Mouse (Mus musculus) C2C12 (cell line): ENCODE measurements at regions not wholly inside any gene's neighbourhood (a gene's known extent, or its start where the extent isn't known, plus 50 kb on each side); places are given as distances from the start of the nearest gene placed in this dataset.

Experiments
- H3K27me3 ChIP-seq: one replicate; pipeline ENCODE4 v1.6.1; 2011; ENCODE audit not compliant: control insufficient read depth, insufficient read depth, insufficient read length
- H3K36me3 ChIP-seq: one replicate; pipeline ENCODE4 v1.6.1; 2011; ENCODE audit not compliant: control insufficient read depth, insufficient read depth
- H3K4me3 ChIP-seq: one replicate; pipeline ENCODE4 v1.5.1; 2011; ENCODE audit warnings: mild to moderate bottlenecking, control low read depth; ENCODE audit not compliant: poor library complexity, insufficient read depth, severe bottlenecking
- H3K79me2 ChIP-seq: one replicate; pipeline ENCODE4 v1.6.1; 2011; ENCODE audit not compliant: control insufficient read depth, insufficient read depth
- H3K79me3 ChIP-seq: one replicate; pipeline ENCODE4 v1.6.1; 2011; ENCODE audit warnings: low read depth, control low read depth
- H3ac ChIP-seq: one replicate; pipeline ENCODE3; 2011; ENCODE audit warnings: low read depth; ENCODE audit not compliant: control insufficient read depth, insufficient read length
- CEBPB ChIP-seq: IDR thresholded peaks from one replicate; pipeline ENCODE4 v1.6.1; 2011; ENCODE audit warnings: low read depth, mild to moderate bottlenecking, control low read depth, moderate library complexity
- CTCF ChIP-seq: IDR thresholded peaks from one replicate; pipeline ENCODE4 v1.5.1; 2011; ENCODE audit not compliant: control insufficient read depth, insufficient read depth, insufficient read length
- FOSL1 ChIP-seq: IDR thresholded peaks from one replicate; pipeline ENCODE4 v1.8.0; 2011; ENCODE audit warnings: mild to moderate bottlenecking, low read length; ENCODE audit not compliant: poor library complexity, insufficient read depth, severe bottlenecking
- MAX ChIP-seq: IDR thresholded peaks from one replicate; pipeline ENCODE4 v1.6.1; 2011; ENCODE audit warnings: mild to moderate bottlenecking, control low read depth
- MYOD1 ChIP-seq: IDR thresholded peaks from one replicate; pipeline ENCODE4 v1.6.1; 2011; ENCODE audit warnings: low read depth; ENCODE audit not compliant: control insufficient read depth, insufficient read length
- MYOG ChIP-seq: IDR thresholded peaks from one replicate; pipeline ENCODE4 v1.6.1; 2011; ENCODE audit not compliant: control insufficient read depth, insufficient read length; ENCODE audit errors: extremely low read depth
- USF1 ChIP-seq: IDR thresholded peaks from one replicate; pipeline ENCODE4 v1.6.1; 2011; ENCODE audit warnings: low read depth, mild to moderate bottlenecking, control low read depth, moderate library complexity

DNA sequence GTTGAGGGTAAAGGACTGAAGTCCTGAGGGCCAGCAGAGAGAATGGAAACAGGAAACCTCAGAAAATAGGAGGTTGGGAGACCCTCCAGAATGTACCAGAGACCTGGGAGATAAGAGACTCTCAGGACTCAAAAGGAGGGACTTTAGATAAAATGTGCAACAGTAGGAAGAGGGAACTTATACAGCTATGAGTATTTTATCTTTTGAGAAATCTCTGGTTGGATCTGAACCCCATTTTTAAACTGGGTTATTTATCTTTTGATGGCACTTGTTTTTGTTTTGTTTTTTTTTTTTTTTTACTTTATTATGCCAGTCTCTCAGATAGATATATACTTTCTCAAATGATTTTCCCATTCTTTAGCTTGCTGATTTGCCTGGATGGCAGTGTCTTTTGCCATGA lies 377.1 kb upstream of the Slitrk5 start:
- no peaks in the 10 kb centered on the region for H3K36me3 ChIP-seq
- H3K79me2 ChIP-seq, result no peaks in the 10 kb centered on the region
- no peak overlapping the region for H3K4me3 ChIP-seq
- H3K79me3 ChIP-seq, result no peaks in the 10 kb centered on the region
- no peaks in the 10 kb centered on the region for H3K27me3 ChIP-seq
- no peak for TF ChIP-seq USF1
- TF ChIP-seq MYOG, result no peak
- TF ChIP-seq MAX, result no peak
- no peak overlapping the region for H3ac ChIP-seq

DNA sequence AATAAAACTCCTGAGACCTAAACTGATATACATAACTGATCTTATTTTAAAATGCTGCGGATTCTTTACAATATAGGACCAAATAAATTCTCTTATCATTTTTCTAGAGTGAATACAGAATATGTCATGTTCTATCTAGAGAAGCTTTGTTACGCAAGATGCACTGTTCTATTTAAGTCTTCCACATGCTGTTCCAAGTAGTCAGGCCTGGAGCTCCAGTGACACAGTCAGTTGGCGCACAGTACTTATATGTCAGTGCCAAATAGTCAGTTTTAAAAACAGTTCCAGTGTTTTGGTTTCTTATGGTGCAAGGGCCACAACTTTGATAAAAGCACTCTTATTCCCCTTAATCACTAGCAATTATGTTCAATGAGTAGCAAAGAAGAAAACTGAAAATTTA lies 344.3 kb upstream of the Slitrk5 start:
- no peak for TF ChIP-seq MYOD1
- TF ChIP-seq USF1, result no peak
- TF ChIP-seq MAX, result no peak
- no peak for TF ChIP-seq FOSL1
- TF ChIP-seq CEBPB, result no peak
- no peak for TF ChIP-seq MYOG
- no peak for TF ChIP-seq CTCF
- no peak overlapping the region for H3K4me3 ChIP-seq
- no peaks in the 10 kb centered on the region for H3K36me3 ChIP-seq
- H3K27me3 ChIP-seq, result no peaks in the 10 kb centered on the region
- no peak overlapping the region for H3ac ChIP-seq
- H3K79me2 ChIP-seq, result no peaks in the 10 kb centered on the region
- no peaks in the 10 kb centered on the region for H3K79me3 ChIP-seq

DNA sequence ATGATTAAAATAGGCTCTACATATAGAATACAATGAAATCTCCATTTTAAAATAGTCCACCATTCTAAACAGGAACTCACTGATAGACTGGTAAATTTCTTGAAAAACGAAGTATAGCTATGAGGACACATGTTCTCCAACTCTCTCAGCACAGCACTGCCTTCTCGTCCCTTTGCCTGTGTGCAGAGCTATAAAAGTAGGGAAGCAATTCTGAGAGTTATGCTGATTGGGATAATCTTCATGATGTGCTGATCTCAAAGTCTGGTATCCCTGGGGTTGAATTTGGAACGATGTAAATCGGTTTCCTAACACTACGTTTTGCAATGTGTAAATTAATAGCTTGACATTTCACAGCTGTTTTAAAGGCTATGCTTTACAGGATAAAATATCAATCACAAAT lies 321.4 kb upstream of the Slitrk5 start:
- Histone ChIP-seq H3K27me3 (no peaks in the 10 kb centered on the region), H3K4me3 (no peak overlapping the region), H3K79me2 (no peaks in the 10 kb centered on the region), H3ac (no peak overlapping the region), H3K79me3 (no peaks in the 10 kb centered on the region), H3K36me3 (no peaks in the 10 kb centered on the region)
- no peak for TF ChIP-seq USF1
- no peak for TF ChIP-seq CTCF

DNA sequence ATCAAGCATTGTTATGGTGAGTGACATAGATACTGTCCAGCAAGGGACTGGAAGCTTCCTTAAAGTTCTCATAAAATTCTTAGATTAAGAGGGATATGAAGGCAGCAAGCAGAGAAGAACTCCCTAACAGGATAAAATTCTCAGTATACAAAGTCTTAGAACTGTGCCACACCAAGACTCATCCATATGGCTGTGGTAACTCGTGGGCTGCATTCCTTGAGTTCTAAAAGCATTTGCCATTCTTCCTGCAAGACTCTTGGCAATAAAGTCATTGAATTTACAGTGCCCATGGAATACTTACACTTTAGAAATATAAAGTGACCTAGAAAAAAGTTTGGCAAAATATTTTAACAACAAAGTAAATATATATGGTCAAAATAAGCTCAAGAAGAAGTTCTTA lies 278.1 kb upstream of the Slitrk5 start:
- Histone ChIP-seq H3K4me3 (no peak overlapping the region), H3K79me2 (no peaks in the 10 kb centered on the region), H3K27me3 (no peaks in the 10 kb centered on the region), H3ac (no peak overlapping the region), H3K36me3 (no peaks in the 10 kb centered on the region), H3K79me3 (no peaks in the 10 kb centered on the region)
- TF ChIP-seq CTCF (no peak), MYOG (no peak), FOSL1 (no peak), MAX (no peak), CEBPB (no peak), USF1 (no peak), MYOD1 (no peak)

GRCm38 (mm10) chr14:111400809-111401208 lies 274.1 kb upstream of the Slitrk5 start:
- Histone ChIP-seq H3K36me3 (no peaks in the 10 kb centered on the region), H3K79me2 (no peaks in the 10 kb centered on the region), H3K4me3 (no peak overlapping the region), H3K27me3 (no peaks in the 10 kb centered on the region), H3ac (no peak overlapping the region), H3K79me3 (no peaks in the 10 kb centered on the region)
- no peak for TF ChIP-seq CEBPB
- TF ChIP-seq FOSL1, result no peak
- no peak for TF ChIP-seq CTCF
- no peak for TF ChIP-seq MYOD1
- no peak for TF ChIP-seq MAX
- TF ChIP-seq MYOG, result no peak

GRCm38 (mm10) chr14:111402538-111402937 lies 272.4 kb upstream of the Slitrk5 start:
- H3K36me3 ChIP-seq, result no peaks in the 10 kb centered on the region
- no peak overlapping the region for H3ac ChIP-seq
- H3K79me3 ChIP-seq, result no peaks in the 10 kb centered on the region
- no peaks in the 10 kb centered on the region for H3K27me3 ChIP-seq
- no peaks in the 10 kb centered on the region for H3K79me2 ChIP-seq
- H3K4me3 ChIP-seq, result no peak overlapping the region
- TF ChIP-seq MAX, result no peak

DNA sequence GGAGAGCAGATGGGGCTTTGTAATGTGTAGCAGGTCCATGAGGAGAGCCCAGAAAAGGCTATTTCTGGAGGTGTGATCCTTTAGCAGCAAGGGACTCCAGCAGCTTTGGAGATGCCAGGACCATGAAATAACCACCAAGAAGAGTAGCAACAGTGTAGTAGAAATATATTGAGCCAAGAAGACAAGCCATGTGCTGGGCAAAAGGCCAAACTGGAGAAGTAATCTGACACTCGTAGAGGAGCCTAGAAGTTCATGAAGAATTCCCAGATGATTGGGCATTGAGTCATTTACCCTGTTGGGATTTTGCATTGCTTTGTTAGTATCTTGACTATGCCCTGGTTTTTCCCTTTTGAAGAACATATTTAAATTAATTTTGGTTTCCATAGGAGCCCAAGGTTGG lies 271.3 kb upstream of the Slitrk5 start:
- Histone ChIP-seq H3K4me3 (no peak overlapping the region), H3K36me3 (no peaks in the 10 kb centered on the region), H3K79me2 (no peaks in the 10 kb centered on the region), H3ac (no peak overlapping the region), H3K79me3 (no peaks in the 10 kb centered on the region), H3K27me3 (no peaks in the 10 kb centered on the region)
- TF ChIP-seq MYOD1 (no peak), FOSL1 (no peak), USF1 (no peak), CTCF (no peak), CEBPB (no peak), MYOG (no peak), MAX (no peak)
